ENCODE assay signal across 45 mouse cellular contexts in the genomic region with DNA sequence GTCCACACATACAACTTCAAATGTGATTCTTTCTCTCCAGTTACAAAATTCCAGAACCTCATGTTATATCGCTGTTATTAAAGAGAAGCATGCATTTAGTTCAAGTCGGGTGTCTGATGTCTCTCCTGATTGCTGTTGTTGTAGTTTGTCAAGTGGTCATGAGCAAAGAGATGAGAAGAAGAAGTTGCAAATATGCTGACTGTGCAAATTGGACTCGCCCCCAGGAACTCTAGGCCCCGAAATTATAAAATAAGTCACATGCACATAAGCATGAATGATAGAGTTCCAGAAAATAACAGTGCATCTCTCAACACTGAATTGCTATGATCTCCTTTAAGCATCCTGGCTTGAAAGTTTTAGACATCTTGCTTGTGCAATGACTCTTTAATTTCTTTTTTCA. TPM values are rescaled to one million over a fixed set of nuclear protein-coding genes. Genes with fewer than 3 reads are reported as not detected.
"Had no signal": no experiment of that assay in that cellular context is flagged by ENCODE, and none has a peak within 500 bp of the region (broad histone marks: within the 10 kb centered on the region; RNA-seq: fewer than 3 reads in every experiment).

No protein-coding gene starts in this region.

- H3K27me3 ChIP-seq: limb, embryonic 12.5 days; limb, embryonic 13.5 days; limb, embryonic 15.5 days; liver, embryonic 12.5 days; liver, embryonic 13.5 days; liver, embryonic 15.5 days; lung, embryonic 15.5 days; megakaryocyte, embryonic 14.5 days; midbrain, embryonic 12.5 days; midbrain, embryonic 13.5 days; midbrain, embryonic 15.5 days had no signal

- H3K4me3 ChIP-seq: limb, embryonic 10.5 days; limb, embryonic 12.5 days; limb, embryonic 13.5 days; limb, embryonic 15.5 days; liver, embryonic 12.5 days; liver, embryonic 13.5 days; liver, embryonic 15.5 days; lung, embryonic 15.5 days; megakaryocyte, embryonic 14.5 days; midbrain, embryonic 10.5 days; midbrain, embryonic 12.5 days; midbrain, embryonic 13.5 days; midbrain, embryonic 15.5 days; myocyte had no signal

- H3K9ac ChIP-seq: limb, embryonic 12.5 days; limb, embryonic 13.5 days; limb, embryonic 15.5 days; liver, embryonic 12.5 days; liver, embryonic 13.5 days; liver, embryonic 14.5 days; liver, embryonic 15.5 days; liver, postnatal 0 days; lung, embryonic 14.5 days; lung, embryonic 15.5 days; midbrain, embryonic 12.5 days; midbrain, embryonic 13.5 days; midbrain, embryonic 15.5 days had no signal

- H3K27ac ChIP-seq: limb, embryonic 10.5 days; limb, embryonic 12.5 days; limb, embryonic 13.5 days; limb, embryonic 15.5 days; liver, embryonic 12.5 days; liver, embryonic 13.5 days; liver, embryonic 14.5 days; liver, embryonic 15.5 days; lung, embryonic 15.5 days; macrophage; midbrain, embryonic 10.5 days; midbrain, embryonic 12.5 days; midbrain, embryonic 13.5 days; midbrain, embryonic 15.5 days had no signal

- ATAC-seq: liver, embryonic 12.5 days; liver, postnatal 0 days; lung, postnatal 0 days; midbrain, embryonic 13.5 days; midbrain, embryonic 15.5 days; midbrain, embryonic 16.5 days had no signal

- H3K36me3 ChIP-seq: limb, embryonic 10.5 days; limb, embryonic 12.5 days; limb, embryonic 13.5 days; limb, embryonic 15.5 days; liver, embryonic 12.5 days; liver, embryonic 13.5 days; liver, embryonic 15.5 days; lung, embryonic 15.5 days; midbrain, embryonic 10.5 days; midbrain, embryonic 12.5 days; midbrain, embryonic 13.5 days; midbrain, embryonic 15.5 days had no signal

- H3K4me2 ChIP-seq: limb, embryonic 12.5 days; limb, embryonic 13.5 days; limb, embryonic 15.5 days; liver, embryonic 11.5 days; liver, embryonic 12.5 days; liver, embryonic 13.5 days; liver, embryonic 15.5 days; lung, embryonic 14.5 days; lung, embryonic 15.5 days; midbrain, embryonic 11.5 days; midbrain, embryonic 12.5 days; midbrain, embryonic 13.5 days; midbrain, embryonic 15.5 days had no signal

- H3K9me3 ChIP-seq: limb, embryonic 10.5 days; limb, embryonic 12.5 days; limb, embryonic 13.5 days; limb, embryonic 15.5 days; liver, embryonic 12.5 days; liver, embryonic 13.5 days; liver, embryonic 15.5 days; lung, embryonic 15.5 days; megakaryocyte, embryonic 14.5 days; midbrain, embryonic 10.5 days; midbrain, embryonic 12.5 days; midbrain, embryonic 13.5 days; midbrain, embryonic 15.5 days had no signal

- H3K4me1 ChIP-seq: limb, embryonic 10.5 days; limb, embryonic 12.5 days; limb, embryonic 13.5 days; limb, embryonic 15.5 days; liver, embryonic 12.5 days; liver, embryonic 13.5 days; liver, embryonic 15.5 days; lung, embryonic 15.5 days; megakaryocyte, embryonic 14.5 days; midbrain, embryonic 10.5 days; midbrain, embryonic 12.5 days; midbrain, embryonic 13.5 days; midbrain, embryonic 15.5 days had no signal

- DNase-seq: left cerebral cortex, postnatal 4 days; liver; liver, embryonic 13.5 days; liver, postnatal 0 days; lung, adult 18-20 months; lung, adult 2 months; lung, embryonic 14.5 days; lung, postnatal 10 days; lung, postnatal 14 days; lung, postnatal 36 days; lung, postnatal 4 days; midbrain, embryonic 14.5 days had no signal

RNA-seq across cellular contexts. Expression of a gene that starts 53.3 kb away (rescaled TPM):
- total RNA-seq: left cerebral cortex, adult 8-10 months; left cerebral cortex, postnatal 10 days; left cerebral cortex, postnatal 14 days; left cerebral cortex, postnatal 25 days; left cerebral cortex, postnatal 36 days; left cerebral cortex, postnatal 4 days; liver, adult 2 months; megakaryocyte progenitor cell, adult 5-6 weeks; megakaryocyte, adult 5-6 weeks; megakaryocyte-erythroid progenitor cell, adult 5-6 weeks; midbrain, postnatal 0 days had no signal
- polyA plus RNA-seq: limb, embryonic 10.5 days; limb, embryonic 11.5 days; limb, embryonic 12.5 days; limb, embryonic 13.5 days; limb, embryonic 14.5 days; limb, embryonic 15.5 days; liver, adult 2 months; liver, embryonic 11.5 days; liver, embryonic 12.5 days; liver, embryonic 13.5 days; liver, embryonic 14.5 days; liver, embryonic 15.5 days; liver, embryonic 16.5 days; liver, postnatal 0 days; lung, adult 2 months; lung, embryonic 14.5 days; lung, embryonic 15.5 days; lung, embryonic 16.5 days; lung, postnatal 0 days; macrophage; midbrain, embryonic 10.5 days; midbrain, embryonic 11.5 days; midbrain, embryonic 12.5 days; midbrain, embryonic 13.5 days; midbrain, embryonic 14.5 days; midbrain, embryonic 15.5 days; midbrain, embryonic 16.5 days; midbrain, postnatal 0 days; myocyte had no signal
